Mouse (Mus musculus) kidney, postnatal 4 days (tissue): ENCODE results near the gene Cdh13.

Experiments
- DNase-seq, 2 experiments: peaks; one replicate each; pipeline ENCODE4 v3.0.0; 2021; ENCODE audit warnings: mixed read lengths in 2 of 2

Cdh13 gene

DNA sequence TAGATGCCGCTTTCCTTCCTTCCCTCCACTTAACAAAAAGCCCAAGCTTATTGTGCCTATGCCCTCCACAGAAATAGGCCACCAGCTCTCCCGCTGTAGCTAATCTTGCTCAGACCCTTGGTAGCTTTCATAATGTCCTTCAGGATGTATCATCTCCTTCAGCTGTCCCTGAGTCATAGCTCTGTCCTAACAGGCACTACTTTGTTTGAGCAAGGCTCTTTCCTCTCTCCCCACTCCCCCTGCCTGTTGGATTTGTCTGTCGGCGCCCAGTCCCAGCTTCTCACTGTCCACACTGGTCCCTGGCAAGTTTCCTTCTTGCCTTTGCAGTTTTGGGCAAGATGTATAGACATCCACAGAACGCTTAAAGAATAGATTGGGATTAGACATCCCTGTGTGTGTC lies 100.8 kb downstream of the Cdh13 start:
- DNase-seq = no peak

DNA sequence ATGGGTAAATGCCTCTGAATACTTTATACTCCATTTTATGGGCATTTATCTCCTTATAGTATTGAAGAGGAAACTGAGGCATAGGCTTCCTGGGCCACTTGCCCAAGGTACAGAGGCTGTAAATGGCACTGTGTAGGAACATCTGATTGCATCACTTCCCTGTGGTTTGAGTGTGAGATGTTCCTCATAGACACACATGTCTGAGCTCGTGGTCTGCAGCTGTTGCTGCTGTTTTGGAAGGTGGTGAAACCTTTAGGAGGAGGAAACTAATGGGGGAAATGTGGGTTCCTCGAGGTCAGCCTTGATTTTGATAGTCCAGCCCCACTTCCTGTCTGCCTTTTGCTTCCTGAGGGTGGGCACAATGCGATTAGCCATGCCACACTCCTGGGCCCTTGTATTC lies 105.9 kb downstream of the Cdh13 start:
- DNase-seq = no peak

DNA sequence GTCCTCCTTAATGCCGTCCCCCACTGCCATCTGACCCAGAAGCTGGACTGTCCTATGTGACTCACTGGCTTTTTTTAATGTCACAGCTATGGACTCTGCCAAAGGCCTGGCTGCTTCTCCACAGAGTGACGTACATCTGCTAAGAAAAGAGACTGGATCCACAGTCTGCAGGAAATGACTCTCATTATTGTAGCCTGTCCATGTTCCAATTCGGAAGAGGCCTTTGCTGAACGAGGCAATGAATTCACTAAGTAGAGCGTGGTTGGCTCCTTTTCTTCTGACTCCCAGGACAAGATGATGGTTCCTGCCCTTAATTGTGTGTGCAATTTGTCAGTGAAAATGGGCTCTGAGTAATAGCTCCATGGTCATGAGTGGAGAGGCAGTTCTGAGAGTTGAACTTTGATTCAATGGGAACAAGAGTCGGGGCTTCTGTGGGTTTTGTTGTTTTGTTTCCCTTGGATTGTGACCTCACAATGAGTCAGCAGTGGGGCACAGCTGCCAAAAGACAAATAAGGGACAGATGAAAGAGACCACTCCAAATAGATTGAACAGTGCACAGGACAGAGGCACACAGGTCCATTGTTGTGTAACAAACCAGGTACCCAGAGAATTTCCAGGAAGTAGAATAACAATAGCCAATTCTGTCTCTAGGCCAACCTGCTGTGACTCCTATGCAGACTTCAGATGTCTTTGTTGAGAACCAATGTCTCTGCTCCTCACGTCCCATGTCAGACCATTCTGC lies 110.5 kb downstream of the Cdh13 start:
- DNase-seq = peak in 1 of 2 experiments; percentile 25

DNA sequence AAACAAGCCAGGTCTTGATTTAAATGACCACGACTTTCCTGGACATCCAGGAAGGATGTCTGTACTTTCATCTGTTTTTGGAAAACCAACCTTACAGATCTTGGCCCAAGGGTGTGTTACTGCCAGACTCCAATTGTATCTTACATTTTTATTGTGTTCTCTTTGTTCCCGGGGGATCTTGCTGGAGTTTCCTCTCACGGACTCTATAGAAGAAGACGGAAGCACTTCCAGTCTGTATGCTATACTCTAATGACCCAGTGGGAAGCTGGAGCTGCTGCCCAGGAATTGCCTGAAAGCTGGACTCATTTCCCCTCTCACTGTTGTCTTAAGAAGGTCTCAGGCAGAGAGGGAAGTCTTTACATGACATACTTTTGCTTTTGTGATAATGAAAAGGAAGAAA lies 111.6 kb downstream of the Cdh13 start:
- DNase-seq = no peak

DNA sequence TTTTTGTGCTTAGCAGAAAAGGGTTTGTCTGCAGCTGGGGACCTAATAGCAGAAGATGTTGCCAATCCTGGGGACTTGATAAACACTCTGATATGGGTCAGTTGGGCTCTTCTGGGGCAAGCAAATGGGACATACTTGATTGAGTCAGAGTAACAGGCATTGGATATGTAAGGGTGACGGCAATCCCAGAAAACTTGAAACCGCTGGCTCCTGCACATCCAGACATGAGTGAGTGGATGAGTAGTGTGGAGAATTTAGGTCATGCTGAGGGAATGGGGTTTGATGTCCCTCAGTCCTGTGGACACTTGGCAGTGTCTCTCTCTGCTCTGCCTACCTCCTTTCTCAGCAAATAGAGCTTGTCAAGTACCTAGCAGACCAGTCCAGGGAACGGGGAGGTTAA lies 121.3 kb downstream of the Cdh13 start:
- DNase-seq = no peak

DNA sequence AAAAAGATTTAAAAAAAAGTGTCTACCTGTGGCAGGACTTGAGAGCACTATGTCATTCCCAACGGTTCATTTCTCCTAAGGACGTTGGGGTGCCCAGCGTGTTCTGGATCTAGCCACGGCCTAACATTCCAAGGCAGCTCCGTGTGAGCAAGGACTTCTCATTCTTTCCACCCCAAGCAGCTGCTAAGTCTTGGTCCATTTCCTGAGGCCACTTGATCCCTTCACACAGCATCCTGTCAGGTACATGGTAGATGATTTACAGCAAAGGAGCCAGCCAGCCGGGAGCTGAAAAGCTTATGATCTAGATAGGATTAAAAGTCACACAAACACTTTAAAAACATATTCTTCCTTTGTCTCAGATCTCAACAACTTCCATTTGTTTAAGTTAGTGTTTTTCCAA lies 123.8 kb downstream of the Cdh13 start:
- DNase-seq = peak; percentile 34 to 54

DNA sequence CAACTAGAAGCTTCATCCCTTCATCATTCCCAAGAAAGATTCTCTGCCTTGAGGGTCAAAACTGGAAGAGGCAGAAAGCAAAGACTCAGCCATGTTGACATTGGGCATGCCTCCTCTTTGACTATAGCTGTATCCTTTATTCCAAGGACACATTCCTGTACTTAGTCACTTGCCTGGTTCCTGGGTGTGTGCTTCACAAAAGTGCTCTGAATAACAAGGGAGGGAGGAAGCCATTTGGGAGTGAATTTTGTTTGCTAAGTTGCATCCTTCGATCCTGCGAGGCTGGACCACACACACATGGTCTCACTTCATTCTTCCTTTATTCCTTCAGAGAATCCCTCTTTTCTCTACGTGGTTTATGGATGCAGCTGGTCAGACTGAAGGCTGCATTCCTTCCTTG lies 125.9 kb downstream of the Cdh13 start:
- DNase-seq = no peak

DNA sequence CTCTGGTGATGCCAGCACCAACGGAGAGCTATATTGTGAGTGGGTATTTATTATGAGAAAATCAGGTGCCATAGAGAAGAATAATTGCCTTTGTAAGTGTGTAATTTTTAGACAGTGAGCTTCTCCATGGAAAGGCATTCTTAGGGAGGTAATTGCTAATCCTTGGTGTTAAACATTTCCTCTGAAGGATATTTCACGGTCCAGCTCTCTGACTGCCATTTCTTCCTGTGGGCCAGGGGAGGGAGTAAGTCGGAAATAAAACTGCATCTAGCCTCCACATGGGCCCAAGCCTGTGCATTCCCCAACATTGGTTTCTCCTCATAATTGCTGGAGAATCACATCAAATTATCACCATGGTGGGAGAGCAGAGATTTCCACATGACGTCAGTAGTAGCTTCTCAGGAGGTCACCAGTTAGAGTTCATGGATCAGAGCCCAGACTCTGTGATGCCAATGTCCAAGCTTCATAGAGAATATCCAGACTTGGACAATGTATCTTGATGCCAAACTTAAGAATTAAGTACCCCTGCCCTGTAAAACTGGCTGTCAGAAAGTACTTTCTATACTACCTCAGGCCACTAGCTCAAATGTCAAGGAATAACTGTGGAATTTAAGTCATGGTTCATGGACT lies 126.9 kb downstream of the Cdh13 start:
- no peak for DNase-seq

DNA sequence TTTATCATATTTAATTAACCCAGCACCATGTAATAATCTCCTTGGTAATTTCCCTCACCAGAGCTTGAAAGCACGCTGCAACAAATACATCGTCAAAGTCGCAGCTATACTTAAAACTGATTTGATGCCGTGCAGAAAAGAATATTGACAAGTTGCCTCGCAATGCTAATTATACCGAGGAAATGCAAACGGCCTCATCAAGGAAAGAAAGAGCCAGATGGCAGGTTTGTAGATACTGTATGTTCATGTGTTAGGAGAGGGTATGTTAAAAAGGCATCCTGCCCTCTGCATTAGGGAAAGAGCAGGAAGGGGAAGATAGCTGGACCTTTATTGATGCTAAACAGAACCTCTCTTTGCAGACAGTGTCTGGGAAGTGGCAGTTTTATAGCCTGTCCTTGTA lies 132.1 kb downstream of the Cdh13 start:
- DNase-seq = no peak

DNA sequence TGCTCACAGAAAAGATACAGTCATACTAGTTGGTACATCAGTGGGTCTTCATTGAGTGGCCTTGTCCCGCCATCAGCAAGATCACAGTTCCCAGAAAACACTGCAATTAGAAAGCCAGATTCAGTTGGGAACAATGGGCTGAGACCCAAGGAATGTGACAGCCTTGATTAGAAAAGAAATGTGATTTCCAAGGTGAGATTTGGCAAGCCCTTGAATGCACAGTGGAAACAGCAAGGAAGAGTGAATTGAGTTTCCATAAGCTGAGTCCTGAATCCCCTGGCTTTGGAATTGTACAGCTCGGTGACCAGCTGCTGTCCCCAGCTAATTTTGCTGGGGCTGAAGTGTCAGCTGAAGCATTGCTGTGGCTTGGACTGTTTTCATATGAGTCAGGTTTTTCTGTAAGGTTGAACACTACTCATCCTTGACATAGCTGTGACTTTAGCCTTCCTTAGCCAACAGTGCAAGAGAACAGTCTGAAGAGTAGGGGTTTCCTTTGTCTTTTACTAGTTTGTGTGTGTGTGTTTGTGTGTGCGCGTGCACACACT lies 133.3 kb downstream of the Cdh13 start:
- DNase-seq = no peak

DNA sequence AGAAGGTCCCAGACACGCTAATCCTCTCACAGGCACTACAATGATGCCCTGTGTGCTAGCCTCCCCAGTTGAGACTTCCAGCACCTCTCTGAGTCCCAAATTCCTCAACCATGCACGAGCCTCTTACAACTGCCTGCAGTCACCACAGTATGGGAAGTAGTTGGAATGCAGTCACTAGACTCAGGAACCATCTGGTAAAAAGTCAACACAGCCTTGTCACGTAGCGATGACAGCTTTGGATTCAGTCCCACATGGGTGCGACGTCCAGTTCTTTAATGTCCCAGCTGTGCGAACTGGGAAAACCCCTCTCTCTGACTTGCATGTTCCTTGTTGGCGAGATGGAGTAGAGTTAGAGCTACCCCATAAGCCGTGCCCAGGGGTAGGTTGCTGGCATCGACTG lies 139.1 kb downstream of the Cdh13 start:
- no peak for DNase-seq

DNA sequence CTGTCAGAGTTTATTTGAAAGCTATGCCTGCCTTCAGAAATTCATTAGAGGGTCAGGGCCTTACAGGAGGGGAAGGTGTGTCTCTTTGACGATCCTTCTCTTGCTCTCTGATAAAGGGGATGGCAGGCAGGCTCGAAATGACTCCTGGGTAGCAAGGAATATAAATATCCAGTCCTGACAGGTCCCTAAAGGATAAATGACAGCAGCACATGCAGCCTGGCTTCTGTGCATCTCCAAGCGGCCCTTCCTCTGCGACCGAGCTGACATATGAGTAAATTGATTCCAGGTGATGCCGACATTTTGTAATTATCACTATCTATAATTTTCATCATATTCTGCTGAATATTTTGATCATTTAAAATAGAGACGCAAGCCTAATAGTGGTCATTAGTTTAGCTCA lies 145.4 kb downstream of the Cdh13 start:
- no peak for DNase-seq

DNA sequence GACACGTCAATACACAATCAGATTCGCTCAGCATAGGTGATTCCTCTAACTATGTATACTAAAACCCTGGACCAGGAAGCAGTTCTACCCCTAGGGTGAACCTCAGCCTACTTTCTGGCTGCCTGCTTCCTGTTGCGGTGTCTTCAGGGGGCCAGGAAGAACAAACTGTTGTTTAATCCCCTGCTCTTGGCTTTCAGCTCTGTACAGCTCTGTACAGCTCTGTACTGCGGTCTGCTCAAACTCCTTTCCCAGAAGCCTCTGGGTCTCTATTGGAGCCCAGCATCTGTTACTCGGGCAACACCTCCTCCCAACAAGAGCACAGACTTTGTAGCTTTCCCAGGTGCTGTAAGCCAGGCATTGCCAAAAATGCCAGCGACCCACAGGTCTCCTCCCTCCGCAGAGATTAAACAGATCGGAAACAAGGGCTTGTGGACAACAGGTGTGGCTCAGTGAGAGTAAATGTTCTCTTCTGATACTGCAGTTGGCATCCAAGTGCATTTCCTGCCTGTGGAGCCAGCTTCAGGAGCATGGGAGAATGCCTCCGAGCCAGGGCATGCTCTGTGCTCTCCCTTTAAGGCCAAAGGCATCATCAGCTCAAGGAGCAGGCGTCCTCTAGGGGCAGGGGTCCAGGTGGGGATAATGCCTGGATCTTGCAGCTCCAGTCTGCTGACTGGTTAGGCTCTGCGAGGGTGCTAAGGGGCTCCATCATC lies 148.4 kb downstream of the Cdh13 start:
- DNase-seq = no peak

DNA sequence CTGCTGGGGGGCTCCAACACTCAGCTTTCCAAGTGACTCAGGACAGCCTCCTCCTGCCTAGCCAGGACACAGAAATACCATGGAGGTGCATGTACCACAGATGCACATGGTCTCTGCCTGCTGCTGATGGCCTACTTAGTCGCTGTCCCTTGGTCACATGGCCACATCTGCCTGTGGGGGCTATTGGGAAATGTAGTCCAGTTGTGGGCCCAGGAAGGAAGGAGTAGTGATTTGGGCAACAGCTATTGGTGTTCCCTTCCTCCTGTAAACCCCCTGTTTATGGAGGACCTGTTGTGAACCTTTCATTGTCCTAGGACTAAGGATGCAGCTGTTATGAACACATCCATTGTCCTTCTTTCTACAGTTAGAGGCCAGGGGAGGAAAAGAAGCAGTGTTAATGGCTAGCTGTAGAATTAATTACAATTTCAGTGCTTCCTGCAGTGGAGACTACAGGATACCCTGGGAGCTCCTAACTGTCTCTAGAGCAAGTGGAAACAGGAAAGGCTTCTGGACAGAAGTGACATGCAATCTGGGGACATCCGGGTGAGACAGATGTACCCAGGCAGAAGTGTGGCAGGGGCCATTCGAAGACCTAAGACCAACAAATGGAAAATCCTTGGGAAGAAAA lies 150.1 kb downstream of the Cdh13 start:
- peak in 1 of 2 experiments; percentile 14 for DNase-seq

DNA sequence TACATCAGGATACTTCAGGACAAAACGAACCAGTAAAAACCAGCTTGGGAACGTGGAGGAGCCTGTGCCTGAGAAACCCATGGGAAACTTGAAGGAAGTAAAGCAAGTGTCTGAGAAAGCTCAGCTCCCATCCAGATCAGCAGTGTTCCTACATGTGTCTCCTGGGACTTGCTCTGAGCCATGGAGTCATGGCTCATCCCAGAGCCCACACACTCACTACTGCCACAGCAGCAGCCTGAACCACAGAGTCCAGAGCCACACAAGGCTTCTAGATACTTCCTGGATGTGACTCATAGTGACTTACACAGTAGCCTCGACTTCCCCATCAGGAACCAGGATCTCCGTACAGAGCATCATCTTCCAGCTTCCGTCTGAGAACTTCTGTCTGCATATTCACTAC lies 153.2 kb downstream of the Cdh13 start:
- no peak for DNase-seq

DNA sequence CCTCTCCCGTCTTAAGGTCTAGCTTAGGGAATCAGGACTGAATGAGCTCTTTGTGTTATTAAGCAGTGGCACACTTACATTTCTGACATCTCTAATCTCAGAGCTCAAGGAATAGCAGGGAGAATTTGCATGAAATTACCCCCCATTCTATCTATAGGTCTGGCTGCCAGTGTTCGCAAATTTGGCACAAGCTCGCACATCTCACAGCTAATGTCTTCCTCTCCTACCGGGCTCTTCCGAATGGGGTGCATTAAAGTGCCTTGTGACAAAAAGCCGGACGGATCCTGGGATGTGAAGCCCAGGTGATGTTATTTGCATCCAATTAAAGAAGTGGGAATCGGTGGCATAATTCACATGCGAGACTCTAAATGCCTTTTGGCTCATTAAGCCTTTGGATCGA lies 153.6 kb downstream of the Cdh13 start:
- DNase-seq = no peak

DNA sequence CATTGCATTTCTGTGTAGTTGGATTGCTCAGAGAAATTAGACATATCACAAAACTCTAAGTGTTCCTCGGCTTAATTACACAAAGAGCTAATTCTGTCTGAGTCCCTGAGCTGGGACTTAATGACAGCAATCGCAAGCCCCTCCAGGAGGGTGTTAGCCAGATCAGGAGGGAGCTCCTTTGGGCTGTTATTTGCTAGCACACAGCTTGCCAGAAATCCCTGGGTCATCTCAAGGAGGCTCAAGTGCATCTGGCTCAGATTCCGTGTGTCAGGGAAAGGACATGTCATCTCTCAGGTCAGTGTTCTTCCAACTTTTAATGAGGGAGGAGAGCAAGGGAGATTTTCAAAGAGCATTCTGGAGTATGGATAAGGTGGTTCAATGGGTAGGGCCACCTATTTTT lies 154.3 kb downstream of the Cdh13 start:
- no peak for DNase-seq

DNA sequence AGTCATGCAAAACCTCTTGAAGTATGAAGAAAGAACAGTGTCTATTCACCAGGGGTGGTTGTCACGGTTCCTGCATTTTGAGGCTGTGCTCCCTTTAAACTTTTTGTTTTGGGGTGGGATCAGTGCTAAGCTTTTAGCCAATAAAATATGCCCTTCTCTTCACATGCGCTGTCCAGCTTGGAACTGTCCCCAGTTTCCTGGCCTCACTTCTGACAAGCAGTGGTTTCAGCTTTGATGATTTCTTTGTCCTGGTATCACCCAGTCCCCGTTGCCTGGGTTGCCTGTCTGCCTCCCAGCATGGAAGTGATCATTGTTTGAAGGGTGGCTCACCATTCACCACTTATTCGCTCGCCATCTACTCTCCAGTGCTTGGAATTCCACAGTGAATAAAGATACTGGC lies 156.3 kb downstream of the Cdh13 start:
- DNase-seq = no peak

DNA sequence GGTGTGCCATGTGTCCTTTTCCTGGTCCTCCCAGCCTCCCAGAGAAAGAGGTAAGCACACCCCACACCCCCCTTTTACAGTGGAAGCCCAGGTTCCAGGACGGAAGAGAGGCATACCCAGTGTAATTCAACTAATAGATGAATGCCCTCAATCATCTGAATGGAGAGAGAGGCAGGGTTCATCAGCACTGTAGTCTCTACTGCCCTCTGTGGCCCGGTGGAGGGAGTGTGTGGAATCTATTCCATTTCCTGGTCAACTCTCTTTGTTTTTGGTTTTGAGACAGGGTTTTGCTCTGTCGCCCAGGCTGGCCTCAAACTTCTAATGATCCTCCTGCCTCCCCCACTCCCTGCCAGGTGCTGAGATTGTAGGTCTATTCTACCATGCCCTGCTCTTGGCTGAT lies 159.8 kb downstream of the Cdh13 start:
- DNase-seq = peak; percentile 49 to 54

DNA sequence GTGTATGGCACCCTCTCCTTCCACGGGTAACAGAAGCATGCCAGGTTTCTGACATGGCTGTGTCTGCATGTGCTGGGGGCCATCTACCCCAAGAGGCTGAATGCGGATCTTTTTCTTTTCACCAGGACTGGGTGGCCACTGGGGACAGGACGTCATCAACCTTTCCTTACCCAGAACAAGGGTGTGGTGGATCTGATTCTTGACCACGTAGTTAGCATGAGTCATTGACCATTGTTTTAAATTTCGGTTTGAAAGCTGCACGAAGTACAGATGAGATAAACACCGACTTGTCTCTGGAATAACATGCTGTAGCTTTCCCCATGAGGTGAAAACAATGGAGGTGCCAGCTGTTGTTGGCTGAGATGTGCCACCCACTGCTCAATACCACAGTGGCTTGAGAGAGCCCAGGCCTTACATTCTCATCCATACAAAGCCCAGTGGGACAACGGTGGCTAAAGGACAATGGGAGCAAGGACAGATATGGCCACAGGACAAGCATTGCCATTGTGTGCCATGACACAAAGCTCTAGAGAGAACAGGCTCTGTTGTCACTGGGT lies 161.2 kb downstream of the Cdh13 start:
- no peak for DNase-seq

DNA sequence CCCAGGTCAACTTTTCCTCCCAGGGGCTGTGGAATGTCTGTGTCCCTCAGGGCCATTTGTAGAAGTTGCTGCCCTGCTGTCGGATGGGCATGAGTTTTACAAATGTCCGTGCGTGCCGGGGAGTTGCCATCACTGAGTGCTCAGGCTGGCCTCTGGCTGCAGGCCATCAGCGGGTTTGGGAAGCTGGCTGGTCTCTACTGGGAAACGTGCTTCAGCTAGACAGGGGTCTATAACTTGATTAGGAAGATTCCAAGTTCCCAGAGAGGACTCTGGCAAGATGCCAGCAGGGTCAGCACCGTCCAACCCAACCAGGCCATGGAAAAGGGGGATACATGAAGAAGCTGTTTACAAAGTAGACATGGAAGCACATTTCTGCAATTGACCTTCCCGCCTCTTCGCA lies 163.0 kb downstream of the Cdh13 start:
- peak; percentile 12 to 29 for DNase-seq

DNA sequence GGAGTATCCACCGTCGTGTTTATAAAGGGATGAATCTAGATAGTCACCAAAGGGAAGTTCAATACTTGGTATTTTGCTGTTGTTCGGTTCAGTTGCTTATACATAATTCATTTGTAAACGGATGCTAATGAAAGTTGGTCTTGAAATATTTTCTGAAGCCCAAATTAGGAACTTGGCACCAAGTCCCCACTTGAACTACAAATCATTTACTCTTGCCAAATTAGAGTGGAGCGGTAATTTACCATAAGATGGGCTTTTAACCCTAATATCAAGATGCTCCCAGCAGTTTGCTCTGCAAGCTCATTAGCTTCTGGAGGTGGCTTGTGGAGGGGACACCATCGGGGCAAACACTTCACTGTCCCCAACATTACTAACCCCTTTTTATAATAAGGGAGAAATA lies 164.5 kb downstream of the Cdh13 start:
- DNase-seq = no peak

DNA sequence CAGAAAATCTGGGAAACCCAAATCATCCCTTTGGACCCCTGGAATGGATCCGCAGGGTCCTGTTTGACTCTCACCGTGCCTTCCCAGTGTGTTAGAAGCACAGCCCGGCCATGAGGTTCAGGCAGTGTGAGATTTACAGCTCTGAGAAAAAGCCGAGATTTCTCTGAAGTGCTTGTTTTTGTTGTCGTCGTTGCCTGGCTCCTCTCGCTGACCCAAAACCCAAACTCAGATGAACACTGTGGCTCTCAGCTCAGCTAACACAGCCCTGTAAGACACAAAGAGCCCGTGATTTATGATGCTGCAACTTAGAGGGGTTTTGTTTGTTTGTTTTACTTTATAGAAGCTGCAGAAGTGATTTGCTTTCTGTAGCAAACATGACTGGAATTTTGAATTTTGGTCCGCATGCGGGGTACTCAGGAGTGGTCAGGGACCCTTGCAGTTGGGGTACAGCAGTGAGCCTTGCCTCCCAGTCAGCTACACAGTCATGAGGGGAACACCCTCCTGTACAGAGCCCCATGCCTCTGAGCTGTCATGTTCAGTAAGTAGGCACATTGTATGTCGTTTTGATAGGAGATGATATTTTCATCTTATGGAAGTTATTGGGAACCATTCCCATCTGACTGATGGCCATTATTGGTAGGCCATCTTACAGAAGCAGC lies 169.0 kb downstream of the Cdh13 start:
- peak; percentile 8 to 19 for DNase-seq
